Mouse (Mus musculus): ENCODE measurements around the gene Mfap5. TPM values are rescaled to one million over a fixed set of nuclear protein-coding genes. Genes with fewer than 3 reads are reported as not detected.
"Not testable (repeated sequence)": the region's sequence is repeated elsewhere in the genome, so short reads cannot be mapped to it uniquely, and the experiment has no call there.

Mfap5 gene
- polyA plus RNA-seq, 1 experiment from 2014 or later: 0.55 TPM

GRCm38 (mm10) chr6:122508494-122508893, 2.8 kb downstream of the Mfap5 start:
- H3K4me3 ChIP-seq (ENCODE audit: low read depth, low read length): no peak overlapping the region
- no peak overlapping the region for H3K27ac ChIP-seq (ENCODE audit: low read depth)
- ATAC-seq (no peak), DNase-seq (no peak)
- H3K27me3 ChIP-seq (ENCODE audit: insufficient read depth, low read length): no peaks in the 10 kb centered on the region
- no peak overlapping the region for H3K4me2 ChIP-seq (ENCODE audit: low read depth, low read length)
- no peak overlapping the region for H3K9ac ChIP-seq (replicated peaks)
- no peaks in the 10 kb centered on the region for H3K36me3 ChIP-seq (replicated peaks; ENCODE audit: insufficient read depth, low read length)
- WGBS (ENCODE audit: insufficient replicate concordance): 52% methylated on average over 8 of the region's 8 CpGs
- no peaks in the 10 kb centered on the region for H3K9me3 ChIP-seq (ENCODE audit: low read length)
- H3K4me1 ChIP-seq (ENCODE audit: insufficient read depth): no peaks in the 10 kb centered on the region
- TF ChIP-seq EP300 (IDR thresholded peaks at IDR 0.05; ENCODE audit: low read depth) (no peak), CTCF (IDR thresholded peaks at IDR 0.05; ENCODE audit: low read depth) (no peak)

DNA sequence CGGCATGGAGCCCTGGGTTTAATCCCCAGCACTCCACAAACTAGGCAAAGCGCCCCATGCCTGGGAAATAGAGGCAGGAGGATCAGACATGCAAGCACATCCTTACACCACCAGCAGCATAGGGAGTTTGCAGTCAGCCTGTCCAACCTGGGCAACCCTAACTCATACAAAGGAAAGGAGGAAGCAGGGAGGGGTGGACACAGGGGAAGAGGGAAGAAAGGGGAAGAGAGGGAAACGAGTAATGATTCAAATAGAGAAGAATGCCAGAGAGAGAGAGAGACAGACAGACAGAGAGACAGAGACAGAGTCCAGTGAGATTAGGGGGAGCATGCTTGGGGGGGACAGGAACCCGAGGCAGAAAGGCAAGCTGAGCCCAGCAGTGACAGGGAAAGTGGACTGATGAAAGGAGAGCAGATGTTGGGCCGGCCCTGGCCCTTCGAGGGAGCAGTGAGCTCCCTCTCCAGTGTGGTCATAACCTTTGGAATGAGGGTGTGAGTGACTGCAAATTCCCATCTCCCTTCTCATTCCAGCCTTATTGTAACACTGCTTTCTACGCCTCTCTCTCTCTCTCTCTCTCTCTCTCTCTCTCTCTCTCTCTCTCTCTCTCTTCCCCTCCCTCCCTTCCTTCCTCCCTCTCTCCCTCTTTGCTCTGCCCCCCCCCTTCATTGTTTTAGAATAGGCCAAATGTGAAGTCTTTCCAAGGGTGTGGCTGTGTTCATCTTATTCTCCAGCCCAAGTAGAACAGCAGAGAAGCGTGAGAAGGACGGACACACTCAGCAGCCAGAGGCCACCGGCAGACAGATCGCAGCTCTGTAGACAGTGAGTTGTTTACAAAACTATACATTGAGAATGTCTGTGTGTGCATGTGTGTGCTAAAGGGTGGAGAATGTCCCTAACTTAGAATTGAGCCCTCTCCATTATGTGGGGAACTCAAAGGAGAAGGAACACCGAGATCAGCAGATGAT, 7.6 kb downstream of the Mfap5 start:
- TF ChIP-seq CTCF (IDR thresholded peaks at IDR 0.05; ENCODE audit: low read depth): no peak
- TF ChIP-seq EP300 (IDR thresholded peaks at IDR 0.05; ENCODE audit: low read depth): no peak
- no peak for DNase-seq
- H3K9ac ChIP-seq (replicated peaks): no peak overlapping the region
- no peaks in the 10 kb centered on the region for H3K9me3 ChIP-seq (ENCODE audit: low read length)
- H3K27me3 ChIP-seq (ENCODE audit: insufficient read depth, low read length): no peaks in the 10 kb centered on the region
- H3K27ac ChIP-seq (ENCODE audit: low read depth): no peak overlapping the region
- H3K4me3 ChIP-seq (ENCODE audit: low read depth, low read length): no peak overlapping the region
- H3K4me2 ChIP-seq (ENCODE audit: low read depth, low read length): no peak overlapping the region
- 54% methylated on average over 11 of the region's 12 CpGs for WGBS (ENCODE audit: insufficient replicate concordance)
- H3K4me1 ChIP-seq (ENCODE audit: insufficient read depth): no peaks in the 10 kb centered on the region
- H3K36me3 ChIP-seq (replicated peaks; ENCODE audit: insufficient read depth, low read length): no peaks in the 10 kb centered on the region
- ATAC-seq: no peak

DNA sequence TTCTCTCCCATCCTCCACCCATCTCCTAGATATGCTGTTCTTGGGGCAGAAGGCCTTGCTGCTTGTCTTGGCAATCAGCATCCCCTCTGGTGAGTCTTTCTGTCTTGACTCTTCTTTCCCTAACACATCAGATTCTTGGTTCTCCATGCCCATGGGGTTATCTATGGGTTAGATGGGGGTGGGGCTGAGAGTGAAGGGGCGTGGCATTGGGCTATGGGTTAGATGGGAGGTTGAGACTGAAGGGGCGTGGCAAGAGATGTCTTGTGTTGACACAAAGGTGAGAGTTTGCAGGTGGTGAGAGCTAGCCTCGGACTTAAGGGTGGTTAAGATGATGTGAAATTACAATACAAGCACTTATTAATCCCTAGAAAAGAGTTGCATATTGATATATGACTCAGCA, 8.7 kb downstream of the Mfap5 start:
- 50% methylated on average over 3 of the region's 3 CpGs for WGBS (ENCODE audit: insufficient replicate concordance)
- H3K9ac ChIP-seq (replicated peaks): no peak overlapping the region

GRCm38 (mm10) chr6:122515762-122516161, 10.1 kb downstream of the Mfap5 start:
- not testable (repeated sequence) for H3K9me3 ChIP-seq (ENCODE audit: low read length); ATAC-seq; H3K9ac ChIP-seq (replicated peaks); H3K27ac ChIP-seq (ENCODE audit: low read depth); H3K4me2 ChIP-seq (ENCODE audit: low read depth, low read length); H3K4me3 ChIP-seq (ENCODE audit: low read depth, low read length); H3K36me3 ChIP-seq (replicated peaks; ENCODE audit: insufficient read depth, low read length); H3K27me3 ChIP-seq (ENCODE audit: insufficient read depth, low read length); DNase-seq; H3K4me1 ChIP-seq (ENCODE audit: insufficient read depth)
- 82% methylated on average over 2 of the region's 2 CpGs for WGBS (ENCODE audit: insufficient replicate concordance)

More for the DNA sequence above, 8.7 kb downstream of the Mfap5 start:
- Histone ChIP-seq H3K27ac (ENCODE audit: low read depth) (no peak overlapping the region), H3K9me3 (ENCODE audit: low read length) (no peaks in the 10 kb centered on the region), H3K27me3 (ENCODE audit: insufficient read depth, low read length) (no peaks in the 10 kb centered on the region), H3K36me3 (replicated peaks; ENCODE audit: insufficient read depth, low read length) (no peaks in the 10 kb centered on the region), H3K4me2 (ENCODE audit: low read depth, low read length) (no peak overlapping the region), H3K4me1 (ENCODE audit: insufficient read depth) (no peaks in the 10 kb centered on the region), H3K4me3 (ENCODE audit: low read depth, low read length) (no peak overlapping the region)
- DNase-seq (no peak), ATAC-seq (no peak)
- TF ChIP-seq CTCF (IDR thresholded peaks at IDR 0.05; ENCODE audit: low read depth): no peak
- TF ChIP-seq EP300 (IDR thresholded peaks at IDR 0.05; ENCODE audit: low read depth): no peak

- H3K27ac ChIP-seq (ENCODE audit: low read depth): no peak overlapping the region
- H3K9ac ChIP-seq (replicated peaks): no peak overlapping the region
- ATAC-seq (no peak), DNase-seq (no peak)
- H3K27me3 ChIP-seq (ENCODE audit: insufficient read depth, low read length): no peaks in the 10 kb centered on the region
- H3K9me3 ChIP-seq (ENCODE audit: low read length): no peaks in the 10 kb centered on the region
- H3K36me3 ChIP-seq (replicated peaks; ENCODE audit: insufficient read depth, low read length): no peaks in the 10 kb centered on the region
- H3K4me3 ChIP-seq (ENCODE audit: low read depth, low read length): no peak overlapping the region
- no peak overlapping the region for H3K4me2 ChIP-seq (ENCODE audit: low read depth, low read length)
- WGBS (ENCODE audit: insufficient replicate concordance): 64% methylated on average over 1 of the region's 1 CpGs
- TF ChIP-seq CTCF (IDR thresholded peaks at IDR 0.05; ENCODE audit: low read depth) (no peak), EP300 (IDR thresholded peaks at IDR 0.05; ENCODE audit: low read depth) (no peak)
- H3K4me1 ChIP-seq (ENCODE audit: insufficient read depth): no peaks in the 10 kb centered on the region
Measured at GRCm38 (mm10) chr6:122517668-122518067, 12.0 kb downstream of the Mfap5 start.

- Histone ChIP-seq H3K4me2 (ENCODE audit: low read depth, low read length) (no peak overlapping the region), H3K9ac (replicated peaks) (no peak overlapping the region), H3K4me1 (ENCODE audit: insufficient read depth) (no peaks in the 10 kb centered on the region), H3K27me3 (ENCODE audit: insufficient read depth, low read length) (no peaks in the 10 kb centered on the region), H3K27ac (ENCODE audit: low read depth) (no peak overlapping the region), H3K9me3 (ENCODE audit: low read length) (no peaks in the 10 kb centered on the region), H3K36me3 (replicated peaks; ENCODE audit: insufficient read depth, low read length) (no peaks in the 10 kb centered on the region), H3K4me3 (ENCODE audit: low read depth, low read length) (no peak overlapping the region)
- no peak for DNase-seq
- no peak for TF ChIP-seq EP300 (IDR thresholded peaks at IDR 0.05; ENCODE audit: low read depth)
- TF ChIP-seq CTCF (IDR thresholded peaks at IDR 0.05; ENCODE audit: low read depth): peak; percentile 58
- WGBS (ENCODE audit: insufficient replicate concordance): 41% methylated on average over 2 of the region's 2 CpGs
- no peak for ATAC-seq
Measured at GRCm38 (mm10) chr6:122519384-122519783, 13.7 kb downstream of the Mfap5 start.
